Mouse (Mus musculus): ENCODE measurements around the gene Ehhadh.
"Not testable (repeated sequence)": the region's sequence is repeated elsewhere in the genome, so short reads cannot be mapped to it uniquely, and the experiment has no call there.

Gene Ehhadh

GRCm38 (mm10) chr16:21793875-21794696 is 6.5 kb upstream of the Ehhadh start, which contains the start of gene Map3k13:
Gene Map3k13, plus strand, starts transcription at chr16:21794346.
- DNase-seq (ENCODE audit: low spot score in 2 of 2), result peak; percentile 89 to 93

- not testable (repeated sequence) for DNase-seq (ENCODE audit: low spot score in 2 of 2)
Measured at GRCm38 (mm10) chr16:21793080-21793810, 5.6 kb upstream of the Ehhadh start.

- DNase-seq (ENCODE audit: low spot score in 2 of 2), result no peak
Measured at GRCm38 (mm10) chr16:21791779-21792178, 4.2 kb upstream of the Ehhadh start.

GRCm38 (mm10) chr16:21790469-21790868 is 2.9 kb upstream of the Ehhadh start:
- no peak for DNase-seq (ENCODE audit: low spot score in 2 of 2)

GRCm38 (mm10) chr16:21789180-21789579 is 1.6 kb upstream of the Ehhadh start:
- no peak for DNase-seq (ENCODE audit: low spot score in 2 of 2)

- no peak for DNase-seq (ENCODE audit: low spot score in 2 of 2)
Measured at GRCm38 (mm10) chr16:21788581-21788980, 974 bp upstream of the Ehhadh start.

- DNase-seq (ENCODE audit: low spot score in 2 of 2), result no peak
Measured at GRCm38 (mm10) chr16:21786317-21786716, 1.3 kb downstream of the Ehhadh start.

GRCm38 (mm10) chr16:21785000-21785399 is 2.6 kb downstream of the Ehhadh start:
- DNase-seq (ENCODE audit: low spot score in 2 of 2), result no peak

GRCm38 (mm10) chr16:21782807-21783206 is 4.8 kb downstream of the Ehhadh start:
- DNase-seq (ENCODE audit: low spot score in 2 of 2), result no peak

- no peak for DNase-seq (ENCODE audit: low spot score in 2 of 2)
Measured at GRCm38 (mm10) chr16:21781895-21782294, 5.7 kb downstream of the Ehhadh start.

GRCm38 (mm10) chr16:21781277-21781676 is 6.3 kb downstream of the Ehhadh start:
- DNase-seq (ENCODE audit: low spot score in 2 of 2), result no peak

- no peak for DNase-seq (ENCODE audit: low spot score in 2 of 2)
Measured at GRCm38 (mm10) chr16:21779149-21779548, 8.5 kb downstream of the Ehhadh start.

GRCm38 (mm10) chr16:21778293-21778866 is 9.2 kb downstream of the Ehhadh start:
- DNase-seq (ENCODE audit: low spot score in 2 of 2), result no peak

GRCm38 (mm10) chr16:21774725-21775124 is 12.9 kb downstream of the Ehhadh start:
- no peak for DNase-seq (ENCODE audit: low spot score in 2 of 2)

GRCm38 (mm10) chr16:21769667-21770066 is 17.9 kb downstream of the Ehhadh start:
- DNase-seq (ENCODE audit: low spot score in 2 of 2), result no peak

GRCm38 (mm10) chr16:21768255-21768654 is 19.4 kb downstream of the Ehhadh start:
- DNase-seq (ENCODE audit: low spot score in 2 of 2), result no peak

- DNase-seq (ENCODE audit: low spot score in 2 of 2), result no peak
Measured at GRCm38 (mm10) chr16:21758447-21758846, 29.2 kb downstream of the Ehhadh start.

GRCm38 (mm10) chr16:21743401-21743800 is 44.2 kb downstream of the Ehhadh start:
- DNase-seq (ENCODE audit: low spot score in 2 of 2), result no peak

- no peak for DNase-seq (ENCODE audit: low spot score in 2 of 2)
Measured at GRCm38 (mm10) chr16:21742898-21743297, 44.7 kb downstream of the Ehhadh start.

GRCm38 (mm10) chr16:21742191-21742870 is 45.3 kb downstream of the Ehhadh start:
- DNase-seq (ENCODE audit: low spot score in 2 of 2), result no peak

- DNase-seq (ENCODE audit: low spot score in 2 of 2), result no peak
Measured at GRCm38 (mm10) chr16:21741542-21741941, 46.1 kb downstream of the Ehhadh start.

- no peak for DNase-seq (ENCODE audit: low spot score in 2 of 2)
Measured at GRCm38 (mm10) chr16:21735638-21736037, 52.0 kb downstream of the Ehhadh start.

All from frontal cortex, postnatal 25 days (tissue).